Mouse (Mus musculus) left cerebral cortex, postnatal 4 days (tissue): ENCODE measurements at regions not wholly inside any gene's neighbourhood (a gene's known extent, or its start where the extent isn't known, plus 50 kb on each side); places are given as distances from the start of the nearest gene placed in this dataset.

ENCODE experiments used
- DNase-seq: peaks from one replicate; pipeline ENCODE4 v3.0.0-alpha.2; 2022
- intact Hi-C: fragments of 180-260 bp; cut with DNase I; formaldehyde crosslinking; loops from one replicate; pipeline ENCODE4 v1.15.1; 2025

DNA sequence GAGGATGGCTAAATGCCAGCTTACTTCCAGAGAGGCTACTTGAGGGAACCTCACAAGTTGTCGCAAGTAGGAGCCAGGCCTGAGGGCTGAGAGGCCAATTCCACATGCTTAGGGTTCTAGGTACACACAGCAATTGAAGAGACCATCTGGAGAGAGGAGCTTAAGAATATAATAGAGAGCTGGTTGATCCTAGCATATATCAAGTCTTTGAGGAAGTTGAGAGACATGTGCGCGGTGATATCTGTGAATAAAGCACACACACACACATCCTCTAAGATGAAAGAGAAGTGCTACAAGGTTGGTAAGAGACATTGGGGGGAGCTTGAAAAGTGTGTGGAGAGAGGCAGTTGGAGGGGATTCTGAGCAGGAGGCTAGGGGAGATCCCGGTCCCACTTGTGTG is 189.5 kb downstream of the Zfp462 start:
- intact Hi-C loops, result no loop called here
- no peak for DNase-seq

DNA sequence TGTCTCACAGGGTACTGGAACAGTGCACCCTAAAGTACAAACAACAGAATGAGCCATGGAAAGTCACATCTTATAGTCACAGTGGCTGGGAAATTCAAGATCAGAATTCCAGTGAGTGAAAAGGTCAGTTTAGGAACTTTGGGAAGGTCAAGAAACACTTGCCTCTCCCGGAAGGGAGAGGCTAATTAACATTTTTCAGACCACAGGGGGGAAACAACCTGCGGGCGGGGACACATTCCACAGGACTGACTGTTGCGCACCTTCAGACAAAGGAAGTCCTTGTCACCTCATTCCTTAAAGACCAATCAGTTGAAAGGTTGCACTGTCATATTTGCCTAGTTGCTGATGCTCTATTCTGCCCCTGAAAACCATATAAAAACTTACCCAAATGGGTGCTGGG is 189.9 kb downstream of the Zfp462 start:
- DNase-seq, result no peak
- intact Hi-C loops, result no loop called here

DNA sequence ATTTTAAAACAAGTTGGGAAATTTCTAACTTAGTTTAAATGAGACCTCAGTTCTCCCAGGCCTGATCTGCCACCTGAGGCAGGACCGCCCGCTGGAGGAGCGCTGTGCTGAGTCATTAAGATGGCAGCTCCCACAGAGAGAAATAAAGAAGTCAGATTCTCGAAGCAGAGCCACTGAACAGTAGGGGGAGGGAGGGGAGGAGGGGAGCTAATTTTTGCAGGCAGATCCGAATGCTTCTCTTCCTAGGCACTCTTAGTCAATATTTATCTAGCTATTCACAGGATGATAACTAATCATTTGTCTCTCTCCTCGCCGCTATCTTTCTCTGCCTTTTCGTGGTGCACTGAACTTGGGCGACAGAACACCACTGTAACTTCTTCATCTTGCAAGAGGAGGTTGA is 191.4 kb downstream of the Zfp462 start:
- DNase-seq, result no peak
- intact Hi-C loops, result no loop called here

DNA sequence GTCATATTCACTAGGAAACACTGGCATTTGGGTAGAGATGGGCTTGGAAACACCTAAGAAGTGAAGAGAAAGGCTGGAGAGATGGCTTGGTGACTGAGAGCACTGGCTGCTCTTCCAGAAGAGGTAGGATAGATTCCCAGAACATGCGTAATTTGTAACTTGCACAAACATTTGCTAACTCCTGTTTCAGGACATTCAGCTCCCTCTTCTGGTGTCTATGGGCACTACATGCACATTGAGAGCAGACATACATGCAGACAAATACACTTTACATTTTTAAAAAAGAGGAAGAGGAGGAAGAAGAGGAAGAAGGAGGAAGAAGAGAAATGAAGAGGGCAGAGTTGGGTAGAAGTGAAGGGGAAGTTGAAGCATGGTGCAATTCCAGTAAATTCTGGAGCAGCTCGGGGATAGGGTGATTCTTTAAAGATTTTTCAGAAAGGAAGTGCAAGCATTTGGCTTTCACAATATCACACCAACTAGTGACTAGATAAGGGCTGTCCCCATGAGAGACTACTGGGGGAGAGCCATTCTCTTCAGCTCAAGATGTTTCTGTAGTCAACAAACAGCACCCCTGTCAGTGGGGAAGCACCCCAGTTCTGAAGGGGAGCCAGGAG is 193.0 kb downstream of the Zfp462 start:
- no peak for DNase-seq
- intact Hi-C loops, result no loop called here

DNA sequence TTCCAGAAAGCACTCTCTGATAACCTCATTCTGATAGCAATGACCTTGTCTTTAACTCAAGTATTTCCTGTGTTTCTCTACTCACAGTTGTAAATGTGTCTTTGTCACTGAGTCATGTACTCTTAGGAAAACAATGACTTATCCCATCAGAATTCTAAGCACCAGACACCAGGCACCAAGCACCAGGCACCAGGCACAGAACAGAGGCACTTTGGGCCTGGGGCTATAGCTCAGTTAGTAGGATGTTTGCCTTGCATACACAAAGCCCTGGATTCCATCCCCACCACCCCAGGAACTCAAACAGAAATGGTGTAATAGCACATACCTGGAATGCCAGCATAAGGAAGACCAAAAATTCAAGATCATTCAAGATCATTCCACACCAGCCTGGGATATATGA is 196.5 kb downstream of the Zfp462 start:
- no peak for DNase-seq
- intact Hi-C loops, result no loop called here

DNA sequence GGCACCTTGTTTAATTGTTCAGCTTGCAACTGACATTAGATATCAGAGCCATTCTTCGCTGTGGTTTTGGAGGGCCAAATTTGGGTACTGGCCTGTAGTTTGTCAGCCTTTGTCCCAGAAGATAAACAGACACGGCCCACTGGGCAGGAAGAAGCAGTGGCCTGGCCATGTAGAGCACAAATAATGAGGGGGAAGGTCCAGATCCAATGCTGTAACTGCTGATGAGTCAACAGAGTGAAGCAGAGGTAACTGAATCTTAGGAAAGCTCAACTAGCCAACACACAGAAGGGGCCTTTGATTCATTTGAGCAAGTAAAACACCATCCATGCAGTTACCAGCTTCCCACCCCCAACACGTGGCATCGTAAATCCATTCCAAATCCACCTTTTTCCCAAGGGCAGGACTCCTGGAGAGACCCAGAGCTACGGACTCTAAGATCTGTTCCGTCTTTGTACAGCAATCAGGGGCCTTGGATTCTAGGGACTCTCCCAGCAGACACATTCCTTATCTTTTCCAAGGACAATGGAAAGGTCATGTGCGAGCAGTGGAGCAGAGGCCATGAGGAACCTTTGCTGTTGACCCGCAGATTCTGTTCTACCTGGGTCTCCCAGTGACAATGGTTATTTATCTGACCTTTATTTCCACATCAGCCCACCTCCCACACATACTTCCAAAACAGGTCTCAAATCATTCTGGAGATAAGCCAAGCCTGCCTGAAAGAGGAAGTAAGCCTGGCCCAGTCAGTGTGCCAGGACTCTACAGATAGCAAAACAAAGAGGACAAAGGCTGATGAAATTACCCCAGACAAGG is 197.3 kb downstream of the Zfp462 start:
- intact Hi-C loops, result no loop called here
- DNase-seq, result no peak

DNA sequence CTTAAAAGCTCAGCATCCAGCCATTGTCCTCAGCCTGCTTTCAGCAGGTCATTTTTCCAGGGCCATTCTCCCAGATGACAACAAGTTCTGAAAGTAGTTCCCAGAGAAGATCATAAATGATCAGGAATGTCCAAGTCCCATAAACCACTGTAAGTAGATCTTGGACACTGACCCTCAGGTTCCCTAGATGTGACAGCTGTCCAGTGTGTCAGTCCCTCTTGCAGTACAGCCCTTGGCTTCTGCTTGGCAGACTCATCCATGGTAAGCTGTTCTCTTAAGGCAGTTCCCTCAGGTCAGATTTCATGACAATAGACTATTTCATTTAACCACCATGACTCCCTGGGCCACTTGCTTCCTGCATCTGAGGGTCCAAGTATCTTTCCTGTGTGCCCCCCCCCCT is 198.6 kb downstream of the Zfp462 start:
- intact Hi-C loops, result no loop called here
- DNase-seq, result no peak

DNA sequence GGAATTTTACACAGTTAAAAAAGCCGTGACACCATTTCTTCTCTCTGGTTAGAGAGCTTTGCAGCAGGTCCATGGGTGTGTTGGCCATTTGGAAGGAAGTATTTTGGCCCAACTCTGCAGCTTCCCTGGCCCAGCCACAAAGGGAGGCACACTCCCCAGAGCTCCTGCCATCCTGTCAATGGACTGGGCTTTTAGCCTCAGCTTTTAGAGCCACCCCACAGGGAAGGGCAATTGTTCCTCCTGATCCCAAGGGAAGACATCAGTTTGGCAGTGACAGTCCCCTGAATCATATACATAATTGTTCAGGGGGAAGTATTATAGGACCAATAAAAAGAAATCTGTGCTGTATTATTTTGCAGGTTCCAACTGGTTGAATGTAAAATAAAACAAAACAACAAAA is 200.1 kb downstream of the Zfp462 start:
- intact Hi-C loops, result no loop called here
- peak; percentile 32 for DNase-seq

DNA sequence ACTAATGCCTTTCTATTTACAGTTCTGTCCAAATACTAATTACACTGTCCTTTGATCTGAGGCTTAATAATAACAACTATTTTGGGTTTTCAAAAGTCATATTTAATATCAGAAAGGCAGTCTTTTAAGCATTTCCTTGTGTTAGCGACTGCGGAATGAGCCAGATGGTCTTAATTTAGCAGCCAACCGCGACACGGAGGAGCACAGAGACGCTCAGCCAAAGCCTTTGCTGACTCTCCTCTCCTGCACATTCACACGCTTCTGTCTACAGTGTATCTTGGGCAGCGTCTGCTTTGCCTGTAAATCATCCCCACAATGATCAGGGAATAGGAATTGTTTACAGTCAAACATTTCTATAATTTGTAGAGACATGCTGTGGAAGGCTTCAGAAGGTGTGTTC is 201.1 kb downstream of the Zfp462 start:
- peak; percentile 26 for DNase-seq
- intact Hi-C loops, result no loop called here

DNA sequence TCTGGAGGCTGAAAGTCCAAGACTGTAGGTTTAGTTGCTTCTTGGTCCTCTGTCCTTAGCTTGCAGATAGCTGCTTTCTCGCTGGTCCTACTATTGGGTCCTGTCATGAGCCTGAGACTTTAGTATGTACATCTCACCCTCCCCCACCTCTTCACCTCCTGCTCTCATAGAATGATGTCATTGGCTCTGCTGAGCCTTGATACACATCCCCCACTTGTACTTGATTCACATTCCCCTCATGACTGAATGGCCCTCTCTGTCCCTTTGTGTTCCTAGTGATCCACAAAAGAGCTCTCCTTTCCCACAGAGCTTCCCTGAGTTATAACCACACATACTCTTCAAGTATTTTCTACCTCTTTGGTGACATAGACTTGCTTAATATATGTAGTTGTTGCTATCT is 201.5 kb upstream of the Rad23b start:
- no peak for DNase-seq
- intact Hi-C loops, result no loop called here

DNA sequence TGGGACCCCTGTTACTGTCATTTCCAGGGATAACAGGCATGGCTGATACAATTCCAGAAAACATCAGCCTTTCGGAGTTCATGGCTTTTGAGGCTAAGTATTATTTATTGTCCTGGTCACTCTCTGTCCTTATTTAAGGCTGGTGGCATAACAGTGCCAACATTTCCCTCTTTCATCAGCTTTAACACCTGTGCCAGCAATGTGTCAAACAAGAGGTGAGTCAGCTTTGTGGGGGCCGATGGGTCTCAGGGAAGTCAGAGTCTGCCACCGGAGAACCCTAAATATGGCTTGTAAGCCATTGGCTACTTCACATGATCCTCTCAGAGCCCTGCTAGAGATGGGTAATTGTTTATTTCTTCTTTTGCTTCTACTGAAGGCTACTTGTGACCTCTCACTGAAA is 195.3 kb upstream of the Rad23b start:
- no peak for DNase-seq
- intact Hi-C loops, result no loop called here

DNA sequence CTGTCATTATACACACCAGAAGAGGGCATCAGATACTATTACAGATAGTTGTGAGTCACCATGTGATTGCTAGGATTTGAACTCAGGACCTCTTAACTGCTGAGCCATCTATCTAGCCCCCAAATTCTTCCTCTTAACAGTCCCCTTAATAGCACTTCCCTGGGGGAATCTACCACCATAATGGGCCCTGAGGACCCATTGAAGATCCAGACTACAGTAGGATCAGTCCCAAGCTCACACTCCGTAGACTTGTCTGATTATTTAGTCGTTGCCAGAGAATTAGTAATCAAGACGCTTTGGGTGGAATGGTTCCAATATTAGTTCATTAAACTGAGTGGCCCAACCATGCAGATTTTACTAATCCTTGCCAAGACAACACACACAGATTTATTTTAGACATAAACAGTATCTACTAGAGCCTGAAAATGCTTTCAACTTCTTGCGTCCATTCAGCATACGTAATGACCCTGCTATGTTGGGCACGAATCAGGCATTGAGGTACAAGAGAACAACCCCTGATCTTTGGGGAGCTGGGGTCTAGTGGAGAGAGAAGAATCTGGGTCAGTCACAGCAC is 191.6 kb upstream of the Rad23b start:
- no peak for DNase-seq
- intact Hi-C loops, result no loop called here

DNA sequence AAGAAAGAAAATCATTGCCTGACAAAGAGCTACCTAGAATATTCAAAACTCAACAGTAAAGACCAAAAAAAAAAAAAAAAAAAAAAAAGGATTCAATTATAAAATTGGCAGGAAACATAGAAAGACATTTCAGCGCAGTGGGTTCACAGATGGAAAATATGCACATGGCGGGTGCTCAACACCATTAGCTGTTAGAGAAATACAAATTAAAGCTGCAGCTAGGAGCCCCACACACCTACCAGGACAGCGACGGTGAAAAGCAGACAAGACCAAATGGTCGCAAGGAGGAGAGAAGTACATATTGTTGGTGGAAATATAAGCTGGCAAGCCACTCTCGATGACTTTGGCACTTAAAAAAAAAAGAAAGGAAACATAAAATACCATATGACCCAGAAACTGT is 183.6 kb upstream of the Rad23b start:
- no peak for DNase-seq
- intact Hi-C loops, result no loop called here

DNA sequence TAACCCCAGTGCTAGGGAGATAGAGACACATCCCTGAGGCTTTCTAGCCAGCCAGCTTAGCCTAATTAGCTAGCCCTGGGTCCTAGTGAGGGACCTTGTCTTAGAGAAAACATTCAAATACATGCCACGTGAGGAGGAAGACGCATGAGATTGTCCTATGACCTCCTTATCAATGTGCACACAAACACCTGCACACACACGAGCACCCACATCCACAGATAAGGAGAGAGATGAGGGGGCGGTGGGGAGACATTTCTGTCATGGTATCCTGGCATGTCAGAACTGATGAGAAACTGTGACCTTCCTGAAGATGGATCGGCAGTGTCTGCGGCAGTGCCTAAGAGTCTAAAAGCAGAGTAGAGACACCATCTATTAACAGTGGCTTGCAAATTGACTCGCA is 180.8 kb upstream of the Rad23b start:
- DNase-seq, result no peak
- intact Hi-C loops, result no loop called here

DNA sequence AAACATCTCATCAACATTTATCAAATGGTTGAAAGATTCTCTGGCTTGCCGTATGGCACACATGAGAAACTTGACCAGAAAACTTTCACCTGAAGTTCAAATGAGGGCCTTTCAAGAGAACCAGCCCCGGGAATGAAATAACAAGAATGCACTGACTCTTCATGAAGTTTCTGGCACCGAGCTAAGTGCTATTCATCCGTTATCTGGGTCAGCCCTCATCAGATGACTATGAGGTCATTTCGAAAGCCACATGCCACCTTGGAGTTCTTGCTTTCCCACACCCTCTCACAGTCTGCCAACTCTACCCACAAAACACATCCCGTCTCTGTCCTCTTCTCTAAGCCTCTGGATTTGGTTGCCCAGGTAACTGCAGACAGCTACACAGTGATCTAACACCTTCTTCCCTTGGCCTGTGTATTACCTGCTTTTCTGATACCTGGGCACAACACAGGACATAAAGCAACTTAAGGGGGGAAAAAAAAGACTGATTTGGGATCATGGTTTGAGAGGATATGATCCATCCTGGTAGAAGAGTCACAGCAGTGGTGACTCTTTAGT is 177.4 kb upstream of the Rad23b start:
- DNase-seq, result no peak
- intact Hi-C loops, result no loop called here

DNA sequence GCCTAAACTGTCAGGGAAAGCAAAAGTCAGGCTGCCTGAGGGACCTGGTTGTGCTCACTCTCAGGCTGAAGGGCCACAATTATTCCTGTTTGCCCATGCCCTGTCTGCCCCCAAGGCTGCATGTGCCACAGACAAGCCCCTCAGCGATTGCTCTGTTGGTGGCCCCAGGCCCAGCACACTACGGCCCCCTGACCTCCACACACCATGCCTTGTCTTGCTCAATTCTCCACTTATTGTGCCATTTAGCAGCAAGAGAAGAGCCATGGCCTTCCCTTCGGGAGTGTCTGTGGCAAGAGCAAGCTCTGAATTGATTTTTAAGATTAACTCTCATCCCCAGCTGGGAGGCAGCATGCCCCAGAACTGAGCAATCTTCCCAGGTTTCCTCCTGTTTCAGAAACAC is 173.8 kb upstream of the Rad23b start:
- intact Hi-C loops, result no loop called here
- DNase-seq, result no peak

DNA sequence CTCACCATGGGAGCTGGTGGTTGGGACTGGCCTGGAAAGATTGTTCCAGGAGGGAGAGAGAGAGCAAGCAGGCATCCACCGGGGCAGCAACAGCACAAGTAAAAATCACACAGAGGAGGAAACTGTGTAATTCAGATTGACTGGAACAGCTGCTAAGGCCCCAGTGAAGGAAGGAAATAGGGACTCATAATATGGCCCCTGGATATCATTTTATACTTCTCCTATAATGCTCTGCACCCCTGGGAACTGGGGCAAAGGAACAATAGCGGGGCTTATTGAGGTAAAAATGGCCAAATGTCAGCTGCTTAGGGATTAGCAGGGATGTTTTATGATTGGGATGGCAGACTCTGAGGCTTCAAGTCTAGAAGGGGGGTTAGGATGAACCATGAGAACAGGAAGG is 170.4 kb upstream of the Rad23b start:
- intact Hi-C loops, result no loop called here
- no peak for DNase-seq

DNA sequence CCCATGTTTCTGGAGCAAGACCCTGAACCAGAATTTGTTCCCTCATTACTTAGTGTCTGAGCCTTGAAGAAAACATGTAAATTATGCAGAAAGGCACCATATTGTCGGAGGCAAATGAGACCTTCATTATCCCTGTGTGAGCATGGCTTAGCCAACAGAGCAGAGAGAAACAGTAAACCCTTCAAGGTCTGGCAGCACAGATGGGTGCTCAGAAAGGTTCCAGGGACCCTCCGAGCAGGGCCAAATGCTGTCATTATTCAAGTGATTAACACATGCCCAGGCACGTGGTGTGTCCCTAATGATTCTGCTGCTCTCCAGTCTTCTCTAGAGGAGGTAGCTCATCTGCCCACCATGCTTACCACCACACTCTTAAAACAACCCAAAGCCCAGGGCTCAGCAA is 166.3 kb upstream of the Rad23b start:
- no peak for DNase-seq
- intact Hi-C loops, result no loop called here

DNA sequence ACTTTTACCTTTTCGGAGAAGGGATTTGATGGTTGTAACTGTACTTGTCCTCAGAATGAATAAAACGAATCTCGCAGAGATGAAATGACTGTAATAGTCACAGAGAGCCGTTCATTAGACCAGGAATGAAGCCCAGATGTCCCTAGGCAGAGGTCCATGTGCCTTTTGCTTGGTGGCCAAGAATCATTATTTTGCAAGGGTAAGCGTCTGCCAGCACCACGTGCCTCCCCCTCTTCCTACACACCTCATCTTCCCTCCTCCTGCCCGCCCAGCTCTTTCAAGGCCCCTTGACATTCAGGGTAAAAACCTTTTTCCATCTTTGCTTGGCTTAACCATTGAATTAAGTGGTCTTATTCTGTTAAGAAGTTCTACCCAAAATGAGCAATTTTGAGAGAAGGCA is 161.1 kb upstream of the Rad23b start:
- no peak for DNase-seq
- intact Hi-C loops, result no loop called here

DNA sequence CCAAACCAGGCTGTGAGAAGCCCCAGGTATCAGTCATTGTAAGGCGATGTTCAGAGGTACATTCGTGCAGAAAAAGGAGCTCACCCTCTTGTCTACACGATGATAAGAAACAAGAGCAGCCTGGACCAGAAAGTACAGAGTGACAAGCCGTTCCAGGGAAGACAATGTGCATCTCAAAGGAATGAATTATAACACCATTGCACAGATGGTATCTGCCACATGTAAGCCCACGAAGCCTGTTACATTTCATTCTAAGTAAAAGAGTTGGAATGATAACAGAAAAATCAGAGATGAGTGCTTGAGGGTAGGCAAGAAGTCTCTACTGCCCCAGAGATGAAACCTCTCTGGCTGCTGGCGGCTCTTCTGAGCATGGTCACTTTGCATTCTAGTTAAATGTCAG is 159.3 kb upstream of the Rad23b start:
- intact Hi-C loops, result no loop called here
- no peak for DNase-seq

DNA sequence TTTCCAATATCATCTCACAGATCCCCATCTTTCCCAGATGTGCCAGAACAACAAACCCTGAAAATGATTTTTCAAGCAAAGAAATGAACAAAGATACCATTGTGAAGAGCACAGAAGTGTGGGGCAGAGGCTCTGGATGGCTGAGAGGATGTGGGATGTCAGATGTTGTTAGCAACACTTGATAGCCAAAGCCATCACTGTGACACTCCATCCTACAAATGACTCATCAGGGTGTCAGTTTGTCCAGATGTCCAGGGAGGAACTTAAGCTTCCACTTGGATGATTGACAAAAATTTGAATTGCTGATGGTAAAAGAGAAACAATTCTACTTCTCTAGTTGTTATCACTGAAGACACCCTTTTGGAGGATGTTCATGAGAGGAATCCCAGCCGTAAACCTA is 155.8 kb upstream of the Rad23b start:
- DNase-seq, result no peak
- intact Hi-C loops, result no loop called here

DNA sequence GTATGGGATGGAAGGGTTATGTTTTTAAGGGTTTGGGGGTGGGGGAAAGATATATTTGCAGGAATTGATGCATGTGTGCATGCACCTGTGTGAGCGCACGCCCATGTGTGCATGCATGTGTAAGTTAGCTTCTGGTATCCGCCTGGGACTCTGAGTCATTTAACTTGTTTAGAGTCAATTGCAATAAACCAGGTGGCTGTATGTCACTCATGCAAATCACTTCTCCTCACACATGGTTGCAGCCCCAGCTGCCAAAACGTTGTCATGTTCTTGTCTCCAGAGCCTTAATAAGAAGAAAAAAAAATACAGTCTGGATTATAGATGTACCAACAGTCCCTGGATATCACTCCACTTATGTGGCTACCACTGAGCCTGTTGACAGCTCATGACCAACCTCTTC is 155.3 kb upstream of the Rad23b start:
- intact Hi-C loops, result no loop called here
- no peak for DNase-seq
